Mouse (Mus musculus): ENCODE data around the gene Nt5dc3. TPM values are rescaled to one million over a fixed set of nuclear protein-coding genes. Genes with fewer than 3 reads are reported as not detected.
A peak's percentile ranks its signal among the peaks of the same experiment; 100 is the strongest.

Gene Nt5dc3
- polyA plus RNA-seq, 1 experiment from 2014 or later = 11.3 TPM

- Histone ChIP-seq H3K27me3 (replicated peaks; ENCODE audit: control insufficient read depth, insufficient read depth, low read length) (no peaks in the 10 kb centered on the region), H3K4me1 (ENCODE audit: control insufficient read depth, insufficient read depth, low read depth, low read length) (peaks cover 12% of the 10 kb centered on the region), H3K27ac (ENCODE audit: low read depth, low read length) (no peak overlapping the region), H3K9ac (ENCODE audit: low read depth, low read length) (no peak overlapping the region), H3K4me3 (ENCODE audit: low read length) (no peak overlapping the region), H3K36me3 (ENCODE audit: control insufficient read depth, insufficient read depth, low read length) (no peaks in the 10 kb centered on the region), H3K4me2 (ENCODE audit: low read length) (no peak overlapping the region), H3K9me3 (ENCODE audit: control insufficient read depth, low read length) (no peaks in the 10 kb centered on the region)
- WGBS = 78% methylated on average over 2 of the region's 2 CpGs
- no peak for ATAC-seq
Measured at GRCm38 (mm10) chr10:86785396-86785795, 6.6 kb downstream of the Nt5dc3 start.

GRCm38 (mm10) chr10:86786083-86786482 is 7.3 kb downstream of the Nt5dc3 start:
- no peaks in the 10 kb centered on the region for H3K27me3 ChIP-seq (replicated peaks; ENCODE audit: control insufficient read depth, insufficient read depth, low read length)
- no peaks in the 10 kb centered on the region for H3K36me3 ChIP-seq (ENCODE audit: control insufficient read depth, insufficient read depth, low read length)
- H3K4me3 ChIP-seq (ENCODE audit: low read length) = no peak overlapping the region
- no peak overlapping the region for H3K4me2 ChIP-seq (ENCODE audit: low read length)
- no peak for ATAC-seq
- no peak overlapping the region for H3K9ac ChIP-seq (ENCODE audit: low read depth, low read length)
- H3K4me1 ChIP-seq (ENCODE audit: control insufficient read depth, insufficient read depth, low read depth, low read length) = peaks cover 6% of the 10 kb centered on the region
- H3K9me3 ChIP-seq (ENCODE audit: control insufficient read depth, low read length) = no peaks in the 10 kb centered on the region
- 94% methylated on average over 5 of the region's 5 CpGs for WGBS
- H3K27ac ChIP-seq (ENCODE audit: low read depth, low read length) = no peak overlapping the region

- ATAC-seq = peak; percentile 65
- Histone ChIP-seq H3K4me1 (ENCODE audit: control insufficient read depth, insufficient read depth, low read depth, low read length) (no peaks in the 10 kb centered on the region), H3K36me3 (ENCODE audit: control insufficient read depth, insufficient read depth, low read length) (no peaks in the 10 kb centered on the region), H3K4me2 (ENCODE audit: low read length) (no peak overlapping the region), H3K9ac (ENCODE audit: low read depth, low read length) (no peak overlapping the region), H3K27me3 (replicated peaks; ENCODE audit: control insufficient read depth, insufficient read depth, low read length) (no peaks in the 10 kb centered on the region), H3K27ac (ENCODE audit: low read depth, low read length) (no peak overlapping the region), H3K4me3 (ENCODE audit: low read length) (no peak overlapping the region), H3K9me3 (ENCODE audit: control insufficient read depth, low read length) (no peaks in the 10 kb centered on the region)
- WGBS = 36% methylated on average over 5 of the region's 5 CpGs
Measured at GRCm38 (mm10) chr10:86788193-86788592, 9.4 kb downstream of the Nt5dc3 start.

GRCm38 (mm10) chr10:86789146-86789672 is 10.4 kb downstream of the Nt5dc3 start:
- 69% methylated on average over 7 of the region's 7 CpGs for WGBS
- ATAC-seq = no peak
- no peak overlapping the region for H3K27ac ChIP-seq (ENCODE audit: low read depth, low read length)

GRCm38 (mm10) chr10:86791507-86792184 is 12.8 kb downstream of the Nt5dc3 start:
- H3K36me3 ChIP-seq (ENCODE audit: control insufficient read depth, insufficient read depth, low read length) = no peaks in the 10 kb centered on the region
- no peak overlapping the region for H3K9ac ChIP-seq (ENCODE audit: low read depth, low read length)
- ATAC-seq = no peak
- H3K4me1 ChIP-seq (ENCODE audit: control insufficient read depth, insufficient read depth, low read depth, low read length) = no peaks in the 10 kb centered on the region
- H3K27me3 ChIP-seq (replicated peaks; ENCODE audit: control insufficient read depth, insufficient read depth, low read length) = no peaks in the 10 kb centered on the region
- H3K4me2 ChIP-seq (ENCODE audit: low read length) = no peak overlapping the region
- H3K27ac ChIP-seq (ENCODE audit: low read depth, low read length) = no peak overlapping the region
- H3K4me3 ChIP-seq (ENCODE audit: low read length) = no peak overlapping the region
- no peaks in the 10 kb centered on the region for H3K9me3 ChIP-seq (ENCODE audit: control insufficient read depth, low read length)
- 85% methylated on average over 7 of the region's 7 CpGs for WGBS

More at GRCm38 (mm10) chr10:86789146-86789672, 10.4 kb downstream of the Nt5dc3 start:
- H3K9ac ChIP-seq (ENCODE audit: low read depth, low read length) = no peak overlapping the region
- no peaks in the 10 kb centered on the region for H3K36me3 ChIP-seq (ENCODE audit: control insufficient read depth, insufficient read depth, low read length)
- no peak overlapping the region for H3K4me3 ChIP-seq (ENCODE audit: low read length)
- H3K27me3 ChIP-seq (replicated peaks; ENCODE audit: control insufficient read depth, insufficient read depth, low read length) = no peaks in the 10 kb centered on the region
- H3K9me3 ChIP-seq (ENCODE audit: control insufficient read depth, low read length) = no peaks in the 10 kb centered on the region
- H3K4me2 ChIP-seq (ENCODE audit: low read length) = no peak overlapping the region
- H3K4me1 ChIP-seq (ENCODE audit: control insufficient read depth, insufficient read depth, low read depth, low read length) = no peaks in the 10 kb centered on the region

GRCm38 (mm10) chr10:86793509-86793951 is 14.7 kb downstream of the Nt5dc3 start:
- Histone ChIP-seq H3K4me1 (ENCODE audit: control insufficient read depth, insufficient read depth, low read depth, low read length) (no peaks in the 10 kb centered on the region), H3K4me3 (ENCODE audit: low read length) (no peak overlapping the region), H3K4me2 (ENCODE audit: low read length) (no peak overlapping the region), H3K27ac (ENCODE audit: low read depth, low read length) (peak overlapping the region; percentile 48; the same call in 1 of the 2 replicates), H3K36me3 (ENCODE audit: control insufficient read depth, insufficient read depth, low read length) (no peaks in the 10 kb centered on the region), H3K9ac (ENCODE audit: low read depth, low read length) (no peak overlapping the region), H3K9me3 (ENCODE audit: control insufficient read depth, low read length) (no peaks in the 10 kb centered on the region), H3K27me3 (replicated peaks; ENCODE audit: control insufficient read depth, insufficient read depth, low read length) (no peaks in the 10 kb centered on the region)
- 71% methylated on average over 2 of the region's 2 CpGs for WGBS
- no peak for ATAC-seq

DNA sequence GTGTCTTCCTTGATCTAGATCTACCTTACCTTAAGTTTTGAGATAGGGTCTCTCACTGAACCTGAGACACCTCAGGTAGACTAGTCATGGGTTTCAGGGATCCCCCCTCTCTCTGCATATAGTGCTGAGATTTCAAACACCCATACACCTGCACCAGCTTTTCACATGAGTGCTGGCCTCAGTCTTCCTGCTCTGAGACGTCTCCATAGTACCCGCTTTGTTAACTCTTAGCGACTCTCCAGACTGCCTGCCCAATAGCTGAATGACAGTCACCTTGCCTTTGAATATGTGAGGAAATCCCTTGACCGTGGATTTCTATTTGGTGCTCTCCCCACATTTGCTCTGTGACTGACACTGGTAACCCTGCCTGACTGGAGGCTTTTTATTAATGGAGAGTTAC is 15.4 kb downstream of the Nt5dc3 start:
- H3K9me3 ChIP-seq (ENCODE audit: control insufficient read depth, low read length) = no peaks in the 10 kb centered on the region
- H3K4me1 ChIP-seq (ENCODE audit: control insufficient read depth, insufficient read depth, low read depth, low read length) = no peaks in the 10 kb centered on the region
- 0 out of 2 replicates have a peak, but pooled peaks have one; percentile 35 for ATAC-seq
- 86% methylated on average over 4 of the region's 4 CpGs for WGBS
- no peaks in the 10 kb centered on the region for H3K27me3 ChIP-seq (replicated peaks; ENCODE audit: control insufficient read depth, insufficient read depth, low read length)
- H3K4me3 ChIP-seq (ENCODE audit: low read length) = no peak overlapping the region
- H3K4me2 ChIP-seq (ENCODE audit: low read length) = no peak overlapping the region
- H3K9ac ChIP-seq (ENCODE audit: low read depth, low read length) = no peak overlapping the region
- H3K36me3 ChIP-seq (ENCODE audit: control insufficient read depth, insufficient read depth, low read length) = no peaks in the 10 kb centered on the region
- H3K27ac ChIP-seq (ENCODE audit: low read depth, low read length) = no peak overlapping the region

- Histone ChIP-seq H3K27ac (ENCODE audit: low read depth, low read length) (no peak overlapping the region), H3K4me3 (ENCODE audit: low read length) (no peak overlapping the region), H3K4me2 (ENCODE audit: low read length) (no peak overlapping the region), H3K9ac (ENCODE audit: low read depth, low read length) (no peak overlapping the region), H3K27me3 (replicated peaks; ENCODE audit: control insufficient read depth, insufficient read depth, low read length) (no peaks in the 10 kb centered on the region), H3K4me1 (ENCODE audit: control insufficient read depth, insufficient read depth, low read depth, low read length) (no peaks in the 10 kb centered on the region), H3K9me3 (ENCODE audit: control insufficient read depth, low read length) (no peaks in the 10 kb centered on the region), H3K36me3 (ENCODE audit: control insufficient read depth, insufficient read depth, low read length) (no peaks in the 10 kb centered on the region)
- 94% methylated on average over 9 of the region's 9 CpGs for WGBS
- ATAC-seq = no peak
Measured at GRCm38 (mm10) chr10:86794794-86795535, 16.2 kb downstream of the Nt5dc3 start.

- no peak overlapping the region for H3K27ac ChIP-seq (ENCODE audit: low read depth, low read length)
- H3K27me3 ChIP-seq (replicated peaks; ENCODE audit: control insufficient read depth, insufficient read depth, low read length) = no peaks in the 10 kb centered on the region
- H3K4me3 ChIP-seq (ENCODE audit: low read length) = no peak overlapping the region
- no peaks in the 10 kb centered on the region for H3K4me1 ChIP-seq (ENCODE audit: control insufficient read depth, insufficient read depth, low read depth, low read length)
- H3K9me3 ChIP-seq (ENCODE audit: control insufficient read depth, low read length) = no peaks in the 10 kb centered on the region
- ATAC-seq = 0 out of 2 replicates have a peak, but pooled peaks have one; percentile 27
- WGBS = 93% methylated on average over 5 of the region's 5 CpGs
- no peak overlapping the region for H3K9ac ChIP-seq (ENCODE audit: low read depth, low read length)
- no peaks in the 10 kb centered on the region for H3K36me3 ChIP-seq (ENCODE audit: control insufficient read depth, insufficient read depth, low read length)
- H3K4me2 ChIP-seq (ENCODE audit: low read length) = no peak overlapping the region
Measured at GRCm38 (mm10) chr10:86796073-86796741, 17.4 kb downstream of the Nt5dc3 start.

All from hindbrain, embryonic 16.5 days (tissue).